Mouse (Mus musculus): ENCODE measurements around the gene S1pr1. TPM values are rescaled to one million over a fixed set of nuclear protein-coding genes. Genes with fewer than 3 reads are reported as not detected.

S1pr1 gene
- polyA plus RNA-seq, 1 experiment from 2014 or later, result 21.2 TPM

- WGBS, result 81% methylated on average over 5 of the region's 5 CpGs
Observed at GRCm38 (mm10) chr3:115692384-115692783, 22.5 kb downstream of the S1pr1 start.

GRCm38 (mm10) chr3:115689920-115690319 is 25.0 kb downstream of the S1pr1 start:
- H3K9ac ChIP-seq (ENCODE audit: low read length), result no peak overlapping the region
- no peaks in the 10 kb centered on the region for H3K9me3 ChIP-seq (replicated peaks; ENCODE audit: control insufficient read depth, low read length)
- no peak overlapping the region for H3K4me2 ChIP-seq (ENCODE audit: low read length)
- DNase-seq (ENCODE audit: low spot score), result no peak
- no peak overlapping the region for H3K4me3 ChIP-seq (ENCODE audit: low read depth, low read length)
- ATAC-seq, result no peak
- no peaks in the 10 kb centered on the region; the same call in 1 of the 2 replicates for H3K4me1 ChIP-seq (ENCODE audit: control insufficient read depth, insufficient read depth, low read length)
- WGBS, result 48% methylated on average over 1 of the region's 1 CpGs
- no peaks in the 10 kb centered on the region for H3K27me3 ChIP-seq (replicated peaks; ENCODE audit: control insufficient read depth, insufficient read depth, low read length)
- no peaks in the 10 kb centered on the region for H3K36me3 ChIP-seq (ENCODE audit: control insufficient read depth, insufficient read depth, low read length)
- H3K27ac ChIP-seq (ENCODE audit: low read depth, low read length), result no peak overlapping the region

More at GRCm38 (mm10) chr3:115692384-115692783, 22.5 kb downstream of the S1pr1 start:
- Histone ChIP-seq H3K9ac (ENCODE audit: low read length) (no peak overlapping the region), H3K27me3 (replicated peaks; ENCODE audit: control insufficient read depth, insufficient read depth, low read length) (no peaks in the 10 kb centered on the region), H3K27ac (ENCODE audit: low read depth, low read length) (no peak overlapping the region), H3K36me3 (ENCODE audit: control insufficient read depth, insufficient read depth, low read length) (no peaks in the 10 kb centered on the region), H3K4me2 (ENCODE audit: low read length) (no peak overlapping the region), H3K9me3 (replicated peaks; ENCODE audit: control insufficient read depth, low read length) (no peaks in the 10 kb centered on the region), H3K4me1 (ENCODE audit: control insufficient read depth, insufficient read depth, low read length) (no peaks in the 10 kb centered on the region; the same call in 1 of the 2 replicates), H3K4me3 (ENCODE audit: low read depth, low read length) (no peak overlapping the region)
- ATAC-seq (no peak), DNase-seq (ENCODE audit: low spot score) (no peak)

- Histone ChIP-seq H3K36me3 (ENCODE audit: control insufficient read depth, insufficient read depth, low read length) (no peaks in the 10 kb centered on the region), H3K27ac (ENCODE audit: low read depth, low read length) (no peak overlapping the region), H3K4me2 (ENCODE audit: low read length) (no peak overlapping the region), H3K4me3 (ENCODE audit: low read depth, low read length) (no peak overlapping the region), H3K27me3 (replicated peaks; ENCODE audit: control insufficient read depth, insufficient read depth, low read length) (no peaks in the 10 kb centered on the region), H3K9me3 (replicated peaks; ENCODE audit: control insufficient read depth, low read length) (no peaks in the 10 kb centered on the region), H3K4me1 (ENCODE audit: control insufficient read depth, insufficient read depth, low read length) (no peaks in the 10 kb centered on the region; the same call in 1 of the 2 replicates), H3K9ac (ENCODE audit: low read length) (no peak overlapping the region)
- ATAC-seq (no peak), DNase-seq (ENCODE audit: low spot score) (no peak)
- WGBS, result 33% methylated on average over 8 of the region's 8 CpGs
Observed at GRCm38 (mm10) chr3:115689352-115689751, 25.5 kb downstream of the S1pr1 start.

- H3K36me3 ChIP-seq (ENCODE audit: control insufficient read depth, insufficient read depth, low read length), result no peaks in the 10 kb centered on the region
- no peak overlapping the region for H3K4me2 ChIP-seq (ENCODE audit: low read length)
- no peak for ATAC-seq
- no peak overlapping the region for H3K4me3 ChIP-seq (ENCODE audit: low read depth, low read length)
- no peak overlapping the region for H3K9ac ChIP-seq (ENCODE audit: low read length)
- no peak overlapping the region for H3K27ac ChIP-seq (ENCODE audit: low read depth, low read length)
- DNase-seq (ENCODE audit: low spot score), result no peak
- H3K27me3 ChIP-seq (replicated peaks; ENCODE audit: control insufficient read depth, insufficient read depth, low read length), result no peaks in the 10 kb centered on the region
- WGBS, result 90% methylated on average over 2 of the region's 2 CpGs
- no peaks in the 10 kb centered on the region for H3K9me3 ChIP-seq (replicated peaks; ENCODE audit: control insufficient read depth, low read length)
- no peaks in the 10 kb centered on the region; the same call in 1 of the 2 replicates for H3K4me1 ChIP-seq (ENCODE audit: control insufficient read depth, insufficient read depth, low read length)
Observed at GRCm38 (mm10) chr3:115687821-115688220, 27.1 kb downstream of the S1pr1 start.

- no peaks in the 10 kb centered on the region for H3K27me3 ChIP-seq (replicated peaks; ENCODE audit: control insufficient read depth, insufficient read depth, low read length)
- no peak overlapping the region for H3K27ac ChIP-seq (ENCODE audit: low read depth, low read length)
- H3K36me3 ChIP-seq (ENCODE audit: control insufficient read depth, insufficient read depth, low read length), result no peaks in the 10 kb centered on the region
- H3K9me3 ChIP-seq (replicated peaks; ENCODE audit: control insufficient read depth, low read length), result no peaks in the 10 kb centered on the region
- H3K4me2 ChIP-seq (ENCODE audit: low read length), result no peak overlapping the region
- H3K4me3 ChIP-seq (ENCODE audit: low read depth, low read length), result no peak overlapping the region
- ATAC-seq, result no peak
- H3K4me1 ChIP-seq (ENCODE audit: control insufficient read depth, insufficient read depth, low read length), result no peaks in the 10 kb centered on the region
- DNase-seq (ENCODE audit: low spot score), result no peak
- no peak overlapping the region for H3K9ac ChIP-seq (ENCODE audit: low read length)
- WGBS, result 85% methylated on average over 14 of the region's 14 CpGs
Observed at GRCm38 (mm10) chr3:115682328-115683088, 32.4 kb downstream of the S1pr1 start.

- DNase-seq (ENCODE audit: low spot score) (no peak), ATAC-seq (no peak)
- Histone ChIP-seq H3K4me3 (ENCODE audit: low read depth, low read length) (no peak overlapping the region), H3K9me3 (replicated peaks; ENCODE audit: control insufficient read depth, low read length) (no peaks in the 10 kb centered on the region), H3K9ac (ENCODE audit: low read length) (no peak overlapping the region), H3K36me3 (ENCODE audit: control insufficient read depth, insufficient read depth, low read length) (no peaks in the 10 kb centered on the region), H3K4me2 (ENCODE audit: low read length) (no peak overlapping the region), H3K4me1 (ENCODE audit: control insufficient read depth, insufficient read depth, low read length) (no peaks in the 10 kb centered on the region), H3K27ac (ENCODE audit: low read depth, low read length) (no peak overlapping the region), H3K27me3 (replicated peaks; ENCODE audit: control insufficient read depth, insufficient read depth, low read length) (no peaks in the 10 kb centered on the region)
- 93% methylated on average over 1 of the region's 1 CpGs for WGBS
Observed at GRCm38 (mm10) chr3:115681184-115681583, 33.7 kb downstream of the S1pr1 start.

- Histone ChIP-seq H3K4me1 (ENCODE audit: control insufficient read depth, insufficient read depth, low read length) (no peaks in the 10 kb centered on the region), H3K4me3 (ENCODE audit: low read depth, low read length) (no peak overlapping the region), H3K9me3 (replicated peaks; ENCODE audit: control insufficient read depth, low read length) (no peaks in the 10 kb centered on the region), H3K27me3 (replicated peaks; ENCODE audit: control insufficient read depth, insufficient read depth, low read length) (no peaks in the 10 kb centered on the region), H3K27ac (ENCODE audit: low read depth, low read length) (no peak overlapping the region), H3K4me2 (ENCODE audit: low read length) (no peak overlapping the region), H3K9ac (ENCODE audit: low read length) (no peak overlapping the region), H3K36me3 (ENCODE audit: control insufficient read depth, insufficient read depth, low read length) (no peaks in the 10 kb centered on the region)
- WGBS, result 86% methylated on average over 7 of the region's 7 CpGs
- DNase-seq (ENCODE audit: low spot score), result no peak
- no peak for ATAC-seq
Observed at GRCm38 (mm10) chr3:115679022-115679421, 35.9 kb downstream of the S1pr1 start.

GRCm38 (mm10) chr3:115675546-115676535 is 39.0 kb downstream of the S1pr1 start:
- Histone ChIP-seq H3K4me3 (ENCODE audit: low read depth, low read length) (no peak overlapping the region), H3K4me2 (ENCODE audit: low read length) (no peak overlapping the region), H3K4me1 (ENCODE audit: control insufficient read depth, insufficient read depth, low read length) (0 out of 2 replicates have a peak, but pooled peaks cover 3% of the 10 kb centered on the region), H3K27me3 (replicated peaks; ENCODE audit: control insufficient read depth, insufficient read depth, low read length) (no peaks in the 10 kb centered on the region), H3K9me3 (replicated peaks; ENCODE audit: control insufficient read depth, low read length) (no peaks in the 10 kb centered on the region), H3K36me3 (ENCODE audit: control insufficient read depth, insufficient read depth, low read length) (no peaks in the 10 kb centered on the region), H3K9ac (ENCODE audit: low read length) (no peak overlapping the region), H3K27ac (ENCODE audit: low read depth, low read length) (no peak overlapping the region)
- 91% methylated on average over 6 of the region's 6 CpGs for WGBS
- ATAC-seq (no peak), DNase-seq (ENCODE audit: low spot score) (no peak)
